Mouse (Mus musculus) thymus, adult 2 months (tissue): ENCODE measurements around the gene Txn1.

Source experiments
- CTCF ChIP-seq: fragments of 200-500 bp; IDR thresholded peaks from 2 replicates; pipeline ENCODE4 v1.5.1; 2012; ENCODE audit warnings: mild to moderate bottlenecking, control low read depth, low read length, moderate library complexity, borderline replicate concordance; ENCODE audit not compliant: control insufficient read depth, poor library complexity, insufficient read depth; ENCODE audit errors: extremely low read depth
- POLR2A ChIP-seq: fragments of 200-500 bp; IDR thresholded peaks from 2 replicates; pipeline ENCODE4 v1.6.1; 2012; ENCODE audit warnings: mild to moderate bottlenecking, low read length, control low read depth, moderate library complexity; ENCODE audit not compliant: control insufficient read depth, poor library complexity, insufficient read depth; ENCODE audit errors: extremely low read depth

DNA sequence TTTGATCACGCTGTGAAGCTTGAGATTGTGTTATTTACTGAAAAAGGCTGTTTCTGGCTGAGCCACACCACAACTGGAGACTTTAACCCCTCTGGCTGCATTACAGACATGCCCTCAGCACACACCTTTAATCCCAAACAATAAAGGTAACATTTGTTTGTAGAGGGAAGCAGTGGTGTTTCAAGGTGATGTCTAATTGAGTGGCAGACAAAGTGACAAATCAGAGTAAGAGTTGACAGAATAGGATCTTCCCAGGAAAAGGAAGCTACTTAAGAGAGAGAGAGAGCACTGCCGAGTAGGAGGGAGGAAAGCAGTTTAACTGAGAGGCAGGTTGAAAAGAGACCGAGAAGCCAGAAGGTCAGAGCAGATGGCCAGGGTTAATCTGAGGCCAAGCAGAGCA lies 47.3 kb upstream of the Txn1 start:
- TF ChIP-seq CTCF (no peak), POLR2A (no peak)
